Mouse (Mus musculus): ENCODE results near the gene Ppp1r3c.

DNA sequence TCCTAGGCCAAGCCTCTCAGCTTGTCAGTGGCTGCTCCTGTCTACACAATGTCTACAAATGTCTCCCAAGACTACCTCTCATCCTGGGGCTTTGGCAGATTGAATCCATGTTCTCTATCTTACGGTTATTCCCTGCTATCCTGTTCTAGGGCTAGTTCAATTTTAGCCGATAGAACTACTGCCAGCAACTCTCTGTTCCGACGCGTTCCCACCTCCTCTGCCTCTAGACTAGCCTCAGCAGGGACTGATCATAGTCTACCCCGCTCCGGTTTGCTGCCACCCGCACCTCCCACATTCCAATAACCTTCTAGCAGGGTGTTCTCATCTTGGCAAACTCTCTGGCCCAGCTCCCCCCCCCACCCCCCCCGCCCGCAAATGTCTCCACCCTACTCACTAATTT lies 20.9 kb downstream of the Ppp1r3c start:
- TF ChIP-seq ZC3H11A (IDR thresholded peaks at IDR 0.05; ENCODE audit: borderline replicate concordance, low read depth, low read length) (no peak), MAFK (IDR thresholded peaks at IDR 0.05; ENCODE audit: insufficient read depth, low read depth, low read length) (no peak), HCFC1 (IDR thresholded peaks at IDR 0.05; ENCODE audit: borderline replicate concordance, insufficient read depth, low read length) (no peak), CHD2 (IDR thresholded peaks at IDR 0.05; ENCODE audit: low read depth, low read length) (no peak), ZNF384 (IDR thresholded peaks at IDR 0.05; ENCODE audit: low read depth, low read length) (no peak)
